Mouse (Mus musculus): ENCODE results near the gene Pop5.

The Pop5 gene

GRCm38 (mm10) chr5:115266340-115266739 lies 30.7 kb downstream of the Pop5 start:
- no peak for DNase-seq

GRCm38 (mm10) chr5:115266787-115267468 lies 31.3 kb downstream of the Pop5 start:
- no peak for DNase-seq

GRCm38 (mm10) chr5:115267469-115268045 lies 31.9 kb downstream of the Pop5 start:
- no peak for DNase-seq

GRCm38 (mm10) chr5:115268266-115268665 lies 32.6 kb downstream of the Pop5 start:
- no peak for DNase-seq

GRCm38 (mm10) chr5:115269969-115270368 lies 34.3 kb downstream of the Pop5 start:
- no peak for DNase-seq

GRCm38 (mm10) chr5:115271931-115272811 lies 36.5 kb downstream of the Pop5 start:
- peak; percentile 49 for DNase-seq

GRCm38 (mm10) chr5:115272812-115273548 lies 37.3 kb downstream of the Pop5 start, which contains the start of gene Rnf10:
Rnf10 (minus strand) TSS chr5:115272898.
- DNase-seq: peak; percentile 97

GRCm38 (mm10) chr5:115273549-115274135 lies 38.0 kb downstream of the Pop5 start:
- DNase-seq: no peak

- no peak for DNase-seq
Observed at GRCm38 (mm10) chr5:115274353-115274752, 38.7 kb downstream of the Pop5 start.

- no peak for DNase-seq
Observed at GRCm38 (mm10) chr5:115274771-115275170, 39.1 kb downstream of the Pop5 start.

GRCm38 (mm10) chr5:115275998-115276397 lies 40.4 kb downstream of the Pop5 start:
- peak; percentile 55 for DNase-seq

GRCm38 (mm10) chr5:115278053-115278452 lies 42.4 kb downstream of the Pop5 start:
- DNase-seq: no peak

GRCm38 (mm10) chr5:115278785-115279184 lies 43.1 kb downstream of the Pop5 start:
- no peak for DNase-seq

- DNase-seq: peak; percentile 91
Observed at GRCm38 (mm10) chr5:115279226-115280049, 43.8 kb downstream of the Pop5 start, which contains the start of gene Coq5. Coq5 (plus strand) TSS chr5:115279666.

- peak; percentile 13 for DNase-seq
Observed at GRCm38 (mm10) chr5:115280050-115280687, 44.5 kb downstream of the Pop5 start.

GRCm38 (mm10) chr5:115284735-115285134 lies 49.1 kb downstream of the Pop5 start:
- DNase-seq: no peak

GRCm38 (mm10) chr5:115294173-115294572 lies 58.5 kb downstream of the Pop5 start:
- no peak for DNase-seq
